In genomic region chr3:135631096-135631457, GRCm38 (mm10) we compare ENCODE assay signal across 8 mouse cellular contexts.
DNase-seq lines count a peak whose midpoint lies in the region; ATAC-seq and TF ChIP-seq lines count a peak whose summit lies in the region.

No protein-coding gene starts in this region.

- 70% methylated on average over 10 of the region's 10 CpGs for WGBS in hindbrain, embryonic 11.5 days
- 72% methylated on average over 10 of the region's 10 CpGs for WGBS in hindbrain, embryonic 12.5 days
- 60% methylated on average over 10 of the region's 10 CpGs for WGBS in liver, embryonic 14.5 days (ENCODE audit: insufficient replicate concordance)
- WGBS in heart, embryonic 11.5 days (ENCODE audit: insufficient replicate concordance): 52% methylated on average over 10 of the region's 10 CpGs

- H3K36me3 ChIP-seq in hindbrain, embryonic 11.5 days (ENCODE audit: control insufficient read depth, insufficient read depth, low read length): no peaks in the 10 kb centered on the region
- no peaks in the 10 kb centered on the region for H3K36me3 ChIP-seq in hindbrain, embryonic 12.5 days
- no peaks in the 10 kb centered on the region for H3K36me3 ChIP-seq in liver, embryonic 14.5 days (replicated peaks; ENCODE audit: control insufficient read depth, insufficient read depth, low read depth)
- H3K36me3 ChIP-seq in heart, embryonic 11.5 days (ENCODE audit: control insufficient read depth, insufficient read depth, low read length): peaks cover 8% of the 10 kb centered on the region; the same call in 1 of the 2 replicates

- H3K27me3 ChIP-seq in hindbrain, embryonic 11.5 days (ENCODE audit: control insufficient read depth, insufficient read depth, low read length): no peaks in the 10 kb centered on the region
- H3K27me3 ChIP-seq in hindbrain, embryonic 12.5 days: no peaks in the 10 kb centered on the region
- H3K27me3 ChIP-seq in liver, embryonic 14.5 days (ENCODE audit: control insufficient read depth, insufficient read depth, low read length): no peaks in the 10 kb centered on the region
- H3K27me3 ChIP-seq in heart, embryonic 11.5 days (ENCODE audit: control insufficient read depth, insufficient read depth, low read length): no peaks in the 10 kb centered on the region

- H3K4me3 ChIP-seq in hindbrain, embryonic 11.5 days (ENCODE audit: low read depth, low read length): no peak overlapping the region
- no peak overlapping the region for H3K4me3 ChIP-seq in hindbrain, embryonic 12.5 days
- H3K4me3 ChIP-seq in liver, embryonic 14.5 days (ENCODE audit: insufficient read depth in 1 of 2, low read depth in 2 of 2, low read length in 2 of 2): no peak overlapping the region
- H3K4me3 ChIP-seq in heart, embryonic 11.5 days (ENCODE audit: low read depth, low read length): no peak overlapping the region

- peak; percentile 15 for DNase-seq in hindbrain, embryonic 11.5 days (ENCODE audit: low spot score)
- peak; percentile 33 for DNase-seq in thymus, postnatal 14 days
- DNase-seq in thymus, adult 18-20 months: no peak
- DNase-seq in embryo, embryonic 11 days: peak; percentile 28
- DNase-seq in liver, embryonic 14.5 days (ENCODE audit: low read depth in 3 of 3, low spot score in 3 of 3): no peak
- DNase-seq in ovary, postnatal 14 days (ENCODE audit: low spot score): no peak

- H3K9me3 ChIP-seq in hindbrain, embryonic 11.5 days (ENCODE audit: control insufficient read depth, low read length): no peaks in the 10 kb centered on the region
- H3K9me3 ChIP-seq in hindbrain, embryonic 12.5 days (replicated peaks): no peaks in the 10 kb centered on the region
- H3K9me3 ChIP-seq in liver, embryonic 14.5 days (ENCODE audit: control insufficient read depth, low read length): no peaks in the 10 kb centered on the region
- H3K9me3 ChIP-seq in heart, embryonic 11.5 days (replicated peaks; ENCODE audit: control insufficient read depth, low read length): no peaks in the 10 kb centered on the region

- ATAC-seq in hindbrain, embryonic 11.5 days (ENCODE audit: low FRiP score): 0 out of 2 replicates have a peak, but pooled peaks have one; percentile 26
- no peak for ATAC-seq in hindbrain, embryonic 12.5 days (ENCODE audit: low FRiP score)
- peak; percentile 34 for ATAC-seq in liver, embryonic 14.5 days (ENCODE audit: insufficient read depth)
- no peak for ATAC-seq in heart, embryonic 11.5 days (replicated peaks; ENCODE audit: insufficient number of reproducible peaks, low FRiP score, low TSS enrichment)

- no peaks in the 10 kb centered on the region for H3K4me1 ChIP-seq in hindbrain, embryonic 11.5 days (replicated peaks; ENCODE audit: control insufficient read depth, insufficient read depth, low read length)
- no peaks in the 10 kb centered on the region; the same call in 1 of the 2 replicates for H3K4me1 ChIP-seq in hindbrain, embryonic 12.5 days
- peaks cover 14 to 20% of the 10 kb centered on the region in 2 experiments for H3K4me1 ChIP-seq in liver, embryonic 14.5 days (replicated peaks; ENCODE audit: control insufficient read depth in 2 of 2, insufficient read depth in 2 of 2, low read length in 1 of 2)
- H3K4me1 ChIP-seq in heart, embryonic 11.5 days (ENCODE audit: control insufficient read depth, insufficient read depth, low read length): peaks cover 20% of the 10 kb centered on the region

- no peak for TF ChIP-seq EP300 in liver, embryonic 14.5 days (IDR thresholded peaks at IDR 0.05; ENCODE audit: low read depth)

- H3K27ac ChIP-seq in hindbrain, embryonic 11.5 days (ENCODE audit: low read depth, low read length): no peak overlapping the region
- no peak overlapping the region for H3K27ac ChIP-seq in hindbrain, embryonic 12.5 days
- no peak overlapping the region for H3K27ac ChIP-seq in liver, embryonic 14.5 days
- no peak overlapping the region for H3K27ac ChIP-seq in heart, embryonic 11.5 days (ENCODE audit: low read depth, low read length)

- no peak overlapping the region for H3K9ac ChIP-seq in hindbrain, embryonic 11.5 days (ENCODE audit: low read depth, low read length)
- H3K9ac ChIP-seq in hindbrain, embryonic 12.5 days: no peak overlapping the region
- no peak overlapping the region for H3K9ac ChIP-seq in liver, embryonic 14.5 days (replicated peaks)
- H3K9ac ChIP-seq in heart, embryonic 11.5 days (ENCODE audit: low read depth, low read length): no peak overlapping the region

- TF ChIP-seq CTCF in liver, embryonic 14.5 days (IDR thresholded peaks at IDR 0.05; ENCODE audit: low read depth): peak; percentile 58

- no peak overlapping the region for H3K4me2 ChIP-seq in hindbrain, embryonic 11.5 days (replicated peaks; ENCODE audit: low read depth, low read length)
- H3K4me2 ChIP-seq in hindbrain, embryonic 12.5 days (replicated peaks): no peak overlapping the region
- H3K4me2 ChIP-seq in liver, embryonic 14.5 days (ENCODE audit: low read depth): no peak overlapping the region
- H3K4me2 ChIP-seq in heart, embryonic 11.5 days: no peak overlapping the region

Comparison
In these comparisons a context has a peak if more than half of its experiments do, and no peak if none do; other contexts are left out.
1. ATAC-seq: peak in hindbrain, embryonic 11.5 days (single experiment) and liver, embryonic 14.5 days (single experiment); none in hindbrain, embryonic 12.5 days (single experiment) and heart, embryonic 11.5 days (single experiment).
2. DNase-seq: peak in hindbrain, embryonic 11.5 days (single experiment), thymus, postnatal 14 days (single experiment) and embryo, embryonic 11 days (single experiment); none in thymus, adult 18-20 months (0 of 2), liver, embryonic 14.5 days (0 of 3) and ovary, postnatal 14 days (single experiment).